Mouse (Mus musculus) CH12.LX (cell line): ENCODE data around the gene Nim1k. TPM values are rescaled to one million over a fixed set of nuclear protein-coding genes. Genes with fewer than 3 reads are reported as not detected.

Experiments
- DNase-seq: peaks from one replicate; pipeline ENCODE4 v3.0.0-alpha.2; 2013; ENCODE audit errors: extremely low read depth
- H3K27ac ChIP-seq: 2 replicates; pipeline ENCODE4 v1.5.1; 2012; ENCODE audit warnings: low read depth, mild to moderate bottlenecking, control low read depth, moderate library complexity; ENCODE audit not compliant: insufficient read depth
- H3K27me3 ChIP-seq: replicated peaks from 2 replicates; pipeline ENCODE3; 2012; ENCODE audit warnings: inconsistent platforms
- H3K36me3 ChIP-seq, 2 experiments: replicated peaks in 1 of 2; 2 replicates each; pipeline versions ENCODE3 to v1.6.1; 2012; ENCODE audit warnings: inconsistent platforms in 1 of 2, low read length in 1 of 2, mild to moderate bottlenecking in 1 of 2, mixed read lengths in 1 of 2, moderate library complexity in 1 of 2; ENCODE audit not compliant: control insufficient read depth in 1 of 2, insufficient read depth in 1 of 2
- H3K4me1 ChIP-seq, 2 experiments: 2 replicates each; pipeline ENCODE4 v1.6.1; 2012; ENCODE audit warnings: inconsistent platforms in 1 of 2, moderate library complexity in 1 of 2; ENCODE audit not compliant: insufficient read depth in 2 of 2, control insufficient read depth in 1 of 2
- H3K4me2 ChIP-seq: 2 replicates; pipeline ENCODE4 v1.6.1; 2012; ENCODE audit warnings: low read depth, mild to moderate bottlenecking, control low read depth; ENCODE audit not compliant: poor library complexity, insufficient read depth, severe bottlenecking
- H3K4me3 ChIP-seq, 3 experiments: fragments of 150-350 bp in 1 of 3; sonication (generic) in 1 of 3; replicated peaks in 1 of 3; 2 replicates each; pipeline versions ENCODE3 to v1.5.1; 2011 to 2012; ENCODE audit warnings: low read depth in 2 of 3, low read length in 2 of 3, mild to moderate bottlenecking in 2 of 3, moderate library complexity in 2 of 3, control low read depth in 1 of 3, improper control_type of control experiment in 1 of 3, inconsistent platforms in 1 of 3, mixed read lengths in 1 of 3; ENCODE audit not compliant: poor library complexity in 1 of 3
- H3K79me2 ChIP-seq: replicated peaks from 2 replicates; pipeline ENCODE4 v1.6.1; 2012; ENCODE audit warnings: mild to moderate bottlenecking, moderate library complexity; ENCODE audit not compliant: control insufficient read depth, poor library complexity, insufficient read depth, severe bottlenecking; ENCODE audit errors: extremely low read depth
- H3K9ac ChIP-seq: 2 replicates; pipeline ENCODE4 v1.6.1; 2012; ENCODE audit warnings: low read depth, mild to moderate bottlenecking, control low read depth, moderate library complexity; ENCODE audit not compliant: insufficient read depth
- H3K9me3 ChIP-seq: replicated peaks from 2 replicates; pipeline ENCODE3; 2012; ENCODE audit warnings: low read length, inconsistent platforms, mixed read lengths
- CTCF ChIP-seq, 2 experiments: IDR thresholded peaks in 1 of 2; conservative IDR thresholded peaks in 1 of 2; 2 replicates each; pipeline ENCODE4 v1.5.1; 2011 to 2012; ENCODE audit warnings: low read depth in 2 of 2, low read length in 2 of 2, improper control_type of control experiment in 1 of 2, inconsistent platforms in 1 of 2, mild to moderate bottlenecking in 1 of 2, moderate library complexity in 1 of 2
- ETS1 ChIP-seq: conservative IDR thresholded peaks from 2 replicates; pipeline ENCODE4 v1.6.1; 2012; ENCODE audit warnings: low read depth, mild to moderate bottlenecking, inconsistent platforms, low read length, improper control_type of control experiment, moderate library complexity
- GABPA ChIP-seq: IDR thresholded peaks from 2 replicates; pipeline ENCODE4 v1.6.1; 2012; ENCODE audit warnings: low read depth, low read length, improper control_type of control experiment, inconsistent platforms; ENCODE audit not compliant: insufficient replicate concordance
- IRF4 ChIP-seq: IDR thresholded peaks from 2 replicates; pipeline ENCODE4 v1.6.1; 2014; ENCODE audit warnings: low read depth, mild to moderate bottlenecking, inconsistent platforms, low read length, improper control_type of control experiment
- JUND ChIP-seq: conservative IDR thresholded peaks from 2 replicates; pipeline ENCODE4 v1.6.1; 2011; ENCODE audit warnings: low read depth, low read length, improper control_type of control experiment
- KAT2A ChIP-seq: IDR thresholded peaks from 2 replicates; pipeline ENCODE4 v1.6.1; 2012; ENCODE audit warnings: low read length, improper control_type of control experiment, inconsistent platforms; ENCODE audit not compliant: insufficient replicate concordance
- MAX ChIP-seq: IDR thresholded peaks from 2 replicates; pipeline ENCODE4 v1.6.1; 2011; ENCODE audit warnings: low read length, improper control_type of control experiment
- MAZ ChIP-seq: IDR thresholded peaks from 2 replicates; pipeline ENCODE4 v1.6.1; 2012; ENCODE audit warnings: low read depth, mild to moderate bottlenecking, inconsistent platforms, low read length, improper control_type of control experiment, moderate library complexity
- MXI1 ChIP-seq: IDR thresholded peaks from 2 replicates; pipeline ENCODE4 v1.6.1; 2011; ENCODE audit warnings: mild to moderate bottlenecking, low read depth, low read length, improper control_type of control experiment
- MYC ChIP-seq: IDR thresholded peaks from 2 replicates; pipeline ENCODE4 v1.6.1; 2011; ENCODE audit warnings: low read depth, mild to moderate bottlenecking, improper control_type of control experiment, low read length
- NELFE ChIP-seq: IDR thresholded peaks from 2 replicates; pipeline ENCODE4 v1.6.1; 2011; ENCODE audit warnings: low read depth, low read length, improper control_type of control experiment
- PAX5 ChIP-seq: IDR thresholded peaks from 2 replicates; pipeline ENCODE4 v1.6.1; 2012; ENCODE audit warnings: low read length, inconsistent platforms, mixed read lengths
- POLR2AphosphoS2 ChIP-seq: IDR thresholded peaks from 2 replicates; pipeline ENCODE4 v1.6.1; 2011; ENCODE audit warnings: low read depth, low read length, improper control_type of control experiment
- RCOR1 ChIP-seq: conservative IDR thresholded peaks from 2 replicates; pipeline ENCODE4 v1.6.1; 2012; ENCODE audit warnings: low read depth, mild to moderate bottlenecking, inconsistent platforms, low read length, improper control_type of control experiment
- SIN3A ChIP-seq: IDR thresholded peaks from 2 replicates; pipeline ENCODE4 v1.6.1; 2012; ENCODE audit warnings: low read length, improper control_type of control experiment, inconsistent platforms
- TCF12 ChIP-seq: IDR thresholded peaks from 2 replicates; pipeline ENCODE4 v1.6.1; 2014; ENCODE audit warnings: low read depth, mild to moderate bottlenecking, inconsistent platforms, low read length, improper control_type of control experiment
- UBTF ChIP-seq: IDR thresholded peaks from 2 replicates; pipeline ENCODE4 v1.6.1; 2012; ENCODE audit warnings: low read depth, mild to moderate bottlenecking, inconsistent platforms, low read length, improper control_type of control experiment, moderate library complexity
- USF1 ChIP-seq: IDR thresholded peaks from 2 replicates; pipeline ENCODE4 v1.6.1; 2014; ENCODE audit warnings: low read depth, mild to moderate bottlenecking, inconsistent platforms, low read length, improper control_type of control experiment
- dilution Hi-C: fragments of 300-500 bp; cut with MboI; formaldehyde crosslinking; loops from 2 replicates; pipeline ENCODE4 v1.14.3; 2020; ENCODE audit warnings: low sequenced_read_pairs; ENCODE audit not compliant: extremely low pct_unique_long_range_greater_than_20kb, extremely low pct_ligation_motif_present
- in situ Hi-C: fragments of 300-500 bp; cut with MboI; formaldehyde crosslinking; loops from 3 replicates; pipeline ENCODE4 v1.14.3; 2019; ENCODE audit warnings: low sequenced_read_pairs, low pct_ligation_motif_present, low pct_unique_long_range_greater_than_20kb, mixed read lengths
- polyA plus RNA-seq: library from polyadenylated mRNA; unstranded; fragments of >175 nt; gene quantifications from 2 replicates; pipeline ENCODE4 v1.2.1, GENCODE M21; 2012; ENCODE audit warnings: low read depth; ENCODE audit not compliant: insufficient read length
- total RNA-seq, 2 experiments: library from RNA; depleted of rRNA; stranded (reverse); fragments of 300-350 nt in 1 of 2; fragments of >200 nt in 1 of 2; gene quantifications; 2 replicates each; pipeline ENCODE4 v1.2.3; 2012 to 2014

The Nim1k gene
- total and polyA plus RNA-seq, 3 experiments, result 0.04 to 0.16 (median 0.09) TPM

DNA sequence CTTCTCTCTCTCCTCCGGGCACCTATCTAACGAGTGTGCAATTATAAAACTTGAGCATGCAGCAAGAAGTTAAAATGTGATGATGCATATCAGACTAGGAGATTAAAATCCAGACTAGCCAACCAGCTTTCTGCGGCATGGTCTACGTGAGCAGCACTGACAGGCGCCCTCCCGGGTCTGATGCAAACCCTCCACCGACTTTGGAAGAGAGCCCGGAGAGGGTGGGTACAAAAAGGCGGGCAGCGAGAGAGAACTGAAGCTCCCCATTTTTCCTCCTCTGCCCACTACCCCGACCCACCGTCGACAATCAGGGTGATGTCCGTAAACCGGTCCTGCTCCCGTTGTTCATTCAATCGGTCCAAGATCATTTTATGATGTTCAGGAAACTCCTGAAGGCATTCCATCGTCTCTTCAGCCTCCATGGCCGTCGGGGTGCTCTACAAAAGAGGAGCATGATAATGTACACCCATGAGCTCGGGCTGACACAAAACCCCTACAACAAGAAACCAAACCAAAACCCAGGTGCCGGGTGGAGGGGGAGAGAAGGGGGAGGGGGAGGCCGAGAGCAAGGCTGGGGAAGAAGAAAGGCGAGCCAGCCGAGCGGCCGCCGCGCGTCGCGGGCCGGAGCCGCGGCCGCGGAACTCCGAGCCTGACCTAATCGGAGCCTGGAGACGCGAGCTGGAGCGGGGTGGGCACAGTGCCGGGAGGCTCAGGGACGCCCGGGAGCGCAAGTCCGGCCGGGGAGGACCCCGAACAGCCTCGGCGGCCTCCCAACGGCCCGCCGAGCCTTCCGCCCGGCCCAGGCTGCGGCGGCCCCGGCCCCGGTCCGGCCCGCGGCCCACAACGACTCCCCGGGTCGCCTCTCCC is 34.4 kb upstream of the Nim1k start:
- no peak for TF ChIP-seq KAT2A
- no peak for TF ChIP-seq UBTF
- no peak for TF ChIP-seq MAZ
- TF ChIP-seq RCOR1, result no peak
- no peak for TF ChIP-seq USF1
- no peak for TF ChIP-seq IRF4
- no peak for TF ChIP-seq GABPA
- peak; percentile 54 for TF ChIP-seq MXI1
- TF ChIP-seq MYC, result no peak
- TF ChIP-seq PAX5, result no peak
- TF ChIP-seq SIN3A, result peak; percentile 13; the same call in 1 of the 2 replicates
- TF ChIP-seq ETS1, result no peak
- TF ChIP-seq JUND, result no peak
- TF ChIP-seq NELFE, result 0 out of 2 replicates have a peak, but pooled peaks have one; percentile 45
- no peak for TF ChIP-seq MAX
- in situ Hi-C loops, result no loop called here

DNA sequence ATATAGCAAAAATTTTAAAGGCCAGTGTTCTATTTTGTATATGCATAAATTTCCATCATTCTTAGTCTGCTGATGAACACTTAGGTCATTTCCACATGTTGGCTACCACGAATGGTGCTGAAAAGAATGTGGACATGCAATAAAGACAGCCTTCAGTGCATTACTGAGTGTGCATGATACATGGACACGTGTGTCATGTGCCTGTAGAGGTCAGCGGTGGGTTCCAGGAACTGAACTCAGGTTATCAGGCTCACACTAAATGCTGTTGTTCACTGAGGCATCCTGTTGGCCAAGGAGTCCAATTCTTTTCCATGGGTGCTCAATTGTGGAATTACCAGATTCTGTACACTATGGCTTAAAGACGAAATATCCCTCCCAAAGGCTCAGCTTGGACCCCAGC is 27.9 kb upstream of the Nim1k start:
- Histone ChIP-seq H3K79me2 (peaks cover 23% of the 10 kb centered on the region), H3K4me2 (no peak overlapping the region), H3K4me3 (no peak overlapping the region), H3K4me1 (peaks cover 0 to 14% of the 10 kb centered on the region in 2 experiments; a peak in 3 of 4 replicates), H3K9me3 (no peaks in the 10 kb centered on the region)
- no peak for DNase-seq
- in situ Hi-C loops, result no loop called here
- no peak for TF ChIP-seq TCF12
- TF ChIP-seq MAZ, result no peak
- TF ChIP-seq POLR2AphosphoS2, result no peak
- TF ChIP-seq MAX, result 0 out of 2 replicates have a peak, but pooled peaks have one; percentile 16
- TF ChIP-seq CTCF (conservative IDR thresholded peaks at IDR 0.05 in 1 of 2, IDR thresholded peaks at IDR 0.05 in 1 of 2; ENCODE audit: low read depth in 2 of 2, low read length in 2 of 2), result peak in 1 of 2 experiments; percentile 31; a peak in 2 of 4 replicates
- TF ChIP-seq, all 38 proteins: peak for 2
- Histone ChIP-seq H3K27ac (no peak overlapping the region), H3K9ac (no peak overlapping the region), H3K36me3 (peaks cover 47 to 87% of the 10 kb centered on the region in 2 experiments), H3K27me3 (no peaks in the 10 kb centered on the region)
- dilution Hi-C loops, result no loop called here

More for the DNA sequence above, 34.4 kb upstream of the Nim1k start:
- Histone ChIP-seq H3K27me3 (no peaks in the 10 kb centered on the region), H3K36me3 (peaks cover 8 to 28% of the 10 kb centered on the region in 2 experiments), H3K79me2 (peaks cover 24% of the 10 kb centered on the region), H3K9me3 (no peaks in the 10 kb centered on the region), H3K4me2 (peak overlapping the region; percentile 90), H3K9ac (peak overlapping the region; percentile 98), H3K4me1 (peaks cover 3 to 27% of the 10 kb centered on the region in 2 experiments; a peak in 3 of 4 replicates), H3K4me3 (peak overlapping the region; percentile 74 to 91 (median 79)), H3K27ac (peak overlapping the region; percentile 73)
- peak; percentile 48 for DNase-seq
- dilution Hi-C loops, result no loop called here
